Comparison of ENCODE assay signal across 14 mouse cellular contexts in genomic region chr5:36945713-36946112, GRCm38 (mm10). TPM values are rescaled to one million over a fixed set of nuclear protein-coding genes. Genes with fewer than 3 reads are reported as not detected.
DNase-seq lines count a peak whose midpoint lies in the region; ATAC-seq lines count a peak whose summit lies in the region.
"Had no signal": no experiment of that assay in that cellular context is flagged by ENCODE, and none has a peak within 500 bp of the region (broad histone marks: within the 10 kb centered on the region; RNA-seq: fewer than 3 reads in every experiment).

No protein-coding gene starts in this region.

- H3K36me3 ChIP-seq in forebrain, embryonic 12.5 days (replicated peaks), result no peaks in the 10 kb centered on the region
- H3K36me3 ChIP-seq in forebrain, embryonic 11.5 days (ENCODE audit: control insufficient read depth, insufficient read depth, low read length), result no peaks in the 10 kb centered on the region
- H3K36me3 ChIP-seq in midbrain, embryonic 13.5 days, result no peaks in the 10 kb centered on the region
- no peaks in the 10 kb centered on the region for H3K36me3 ChIP-seq in midbrain, embryonic 11.5 days (ENCODE audit: control insufficient read depth, insufficient read depth, low read length)
- H3K36me3 ChIP-seq in hindbrain, embryonic 15.5 days, result peaks cover 12% of the 10 kb centered on the region; the same call in 1 of the 2 replicates
- peaks cover 26% of the 10 kb centered on the region for H3K36me3 ChIP-seq in neural tube, embryonic 13.5 days
- H3K36me3 ChIP-seq: heart, embryonic 13.5 days; limb, embryonic 15.5 days; liver, embryonic 15.5 days; stomach, embryonic 15.5 days had no signal

- no peak overlapping the region for H3K4me2 ChIP-seq in forebrain, embryonic 12.5 days
- no peak overlapping the region for H3K4me2 ChIP-seq in forebrain, embryonic 11.5 days (ENCODE audit: low read depth, low read length, severe bottlenecking)
- H3K4me2 ChIP-seq in midbrain, embryonic 13.5 days (replicated peaks), result no peak overlapping the region
- H3K4me2 ChIP-seq in midbrain, embryonic 11.5 days, result no peak overlapping the region
- H3K4me2 ChIP-seq in hindbrain, embryonic 15.5 days, result no peak overlapping the region
- no peak overlapping the region for H3K4me2 ChIP-seq in neural tube, embryonic 13.5 days
- H3K4me2 ChIP-seq: heart, embryonic 13.5 days; limb, embryonic 15.5 days; liver, embryonic 15.5 days; stomach, embryonic 15.5 days had no signal

- no peak overlapping the region for H3K4me3 ChIP-seq in forebrain, embryonic 12.5 days (replicated peaks)
- H3K4me3 ChIP-seq in forebrain, embryonic 11.5 days (ENCODE audit: low read depth, low read length), result no peak overlapping the region
- no peak overlapping the region for H3K4me3 ChIP-seq in midbrain, embryonic 13.5 days (replicated peaks)
- H3K4me3 ChIP-seq in midbrain, embryonic 11.5 days (ENCODE audit: low read depth, low read length), result no peak overlapping the region
- H3K4me3 ChIP-seq in hindbrain, embryonic 15.5 days, result no peak overlapping the region
- no peak overlapping the region for H3K4me3 ChIP-seq in neural tube, embryonic 13.5 days
- H3K4me3 ChIP-seq: gastrocnemius, adult 2 months; heart, embryonic 13.5 days; limb, embryonic 15.5 days; liver, embryonic 15.5 days; stomach, embryonic 15.5 days had no signal

- WGBS in forebrain, embryonic 12.5 days, result 73% methylated on average over 2 of the region's 2 CpGs
- 79% methylated on average over 2 of the region's 2 CpGs for WGBS in forebrain, embryonic 11.5 days
- WGBS in midbrain, embryonic 13.5 days, result 76% methylated on average over 2 of the region's 2 CpGs
- WGBS in midbrain, embryonic 11.5 days, result 79% methylated on average over 2 of the region's 2 CpGs
- WGBS in hindbrain, embryonic 15.5 days, result 73% methylated on average over 2 of the region's 2 CpGs
- 81% methylated on average over 2 of the region's 2 CpGs for WGBS in neural tube, embryonic 13.5 days

- no peak for ATAC-seq in forebrain, embryonic 12.5 days (ENCODE audit: low FRiP score)
- no peak for ATAC-seq in forebrain, embryonic 11.5 days (replicated peaks; ENCODE audit: low FRiP score)
- no peak for ATAC-seq in midbrain, embryonic 13.5 days
- ATAC-seq in midbrain, embryonic 11.5 days (ENCODE audit: low FRiP score), result no peak
- ATAC-seq in hindbrain, embryonic 15.5 days (ENCODE audit: low FRiP score, low read depth), result 0 out of 2 replicates have a peak, but pooled peaks have one; percentile 4
- ATAC-seq in neural tube, embryonic 13.5 days (ENCODE audit: low read depth), result no peak

- H3K9me3 ChIP-seq in forebrain, embryonic 12.5 days, result no peaks in the 10 kb centered on the region
- H3K9me3 ChIP-seq in forebrain, embryonic 11.5 days (ENCODE audit: control insufficient read depth, low read length), result no peaks in the 10 kb centered on the region
- H3K9me3 ChIP-seq in midbrain, embryonic 13.5 days, result no peaks in the 10 kb centered on the region
- no peaks in the 10 kb centered on the region for H3K9me3 ChIP-seq in midbrain, embryonic 11.5 days (ENCODE audit: control insufficient read depth, low read length)
- H3K9me3 ChIP-seq in hindbrain, embryonic 15.5 days, result no peaks in the 10 kb centered on the region
- no peaks in the 10 kb centered on the region for H3K9me3 ChIP-seq in neural tube, embryonic 13.5 days
- H3K9me3 ChIP-seq: heart, embryonic 13.5 days; limb, embryonic 15.5 days; liver, embryonic 15.5 days; stomach, embryonic 15.5 days had no signal

- peaks cover 58% of the 10 kb centered on the region for H3K27me3 ChIP-seq in forebrain, embryonic 12.5 days
- peaks cover 5% of the 10 kb centered on the region for H3K27me3 ChIP-seq in forebrain, embryonic 11.5 days (ENCODE audit: control insufficient read depth, insufficient read depth, low read length)
- H3K27me3 ChIP-seq in midbrain, embryonic 13.5 days, result 0 out of 2 replicates have a peak, but pooled peaks cover 9% of the 10 kb centered on the region
- no peaks in the 10 kb centered on the region for H3K27me3 ChIP-seq in midbrain, embryonic 11.5 days (ENCODE audit: control insufficient read depth, insufficient read depth, low read length)
- no peaks in the 10 kb centered on the region for H3K27me3 ChIP-seq in hindbrain, embryonic 15.5 days
- 0 out of 2 replicates have a peak, but pooled peaks cover 4% of the 10 kb centered on the region for H3K27me3 ChIP-seq in neural tube, embryonic 13.5 days
- H3K27me3 ChIP-seq: liver, embryonic 15.5 days; stomach, embryonic 15.5 days had no signal

- peaks cover 28% of the 10 kb centered on the region for H3K4me1 ChIP-seq in forebrain, embryonic 12.5 days
- H3K4me1 ChIP-seq in forebrain, embryonic 11.5 days (replicated peaks; ENCODE audit: control insufficient read depth, insufficient read depth, low read length), result peaks cover 6% of the 10 kb centered on the region
- peaks cover 17% of the 10 kb centered on the region for H3K4me1 ChIP-seq in midbrain, embryonic 13.5 days (replicated peaks)
- peaks cover 5% of the 10 kb centered on the region for H3K4me1 ChIP-seq in midbrain, embryonic 11.5 days (ENCODE audit: control insufficient read depth, insufficient read depth, low read length)
- peaks cover 17% of the 10 kb centered on the region for H3K4me1 ChIP-seq in hindbrain, embryonic 15.5 days (replicated peaks)
- peaks cover 15% of the 10 kb centered on the region for H3K4me1 ChIP-seq in neural tube, embryonic 13.5 days (replicated peaks)
- H3K4me1 ChIP-seq: heart, embryonic 13.5 days; limb, embryonic 15.5 days; liver, embryonic 15.5 days; stomach, embryonic 15.5 days had no signal

- peak overlapping the region; percentile 65 for H3K27ac ChIP-seq in forebrain, embryonic 12.5 days
- no peak overlapping the region for H3K27ac ChIP-seq in forebrain, embryonic 11.5 days (ENCODE audit: low read depth, low read length)
- peak overlapping the region; percentile 75 for H3K27ac ChIP-seq in midbrain, embryonic 13.5 days
- no peak overlapping the region for H3K27ac ChIP-seq in midbrain, embryonic 11.5 days (ENCODE audit: low read depth, low read length)
- peak overlapping the region; percentile 78 for H3K27ac ChIP-seq in hindbrain, embryonic 15.5 days (replicated peaks)
- H3K27ac ChIP-seq in neural tube, embryonic 13.5 days (replicated peaks), result peak overlapping the region; percentile 59; the same call in 1 of the 2 replicates
- H3K27ac ChIP-seq: gastrocnemius, adult 2 months; heart, embryonic 13.5 days; limb, embryonic 15.5 days; liver, embryonic 15.5 days; stomach, embryonic 15.5 days had no signal

- no peak overlapping the region for H3K9ac ChIP-seq in forebrain, embryonic 12.5 days
- H3K9ac ChIP-seq in forebrain, embryonic 11.5 days (ENCODE audit: low read length), result no peak overlapping the region
- H3K9ac ChIP-seq in midbrain, embryonic 13.5 days (replicated peaks), result no peak overlapping the region
- H3K9ac ChIP-seq in midbrain, embryonic 11.5 days (ENCODE audit: low read length), result no peak overlapping the region
- H3K9ac ChIP-seq in hindbrain, embryonic 15.5 days, result no peak overlapping the region
- no peak overlapping the region for H3K9ac ChIP-seq in neural tube, embryonic 13.5 days
- H3K9ac ChIP-seq: heart, embryonic 13.5 days; liver, embryonic 15.5 days; stomach, embryonic 15.5 days had no signal

- no peak for DNase-seq in forebrain, embryonic 11.5 days (ENCODE audit: low spot score)
- no peak for DNase-seq in midbrain, embryonic 11.5 days (ENCODE audit: low spot score, missing footprints)
- no peak for DNase-seq in cerebellum, adult 8-10 months
- DNase-seq in adrenal gland, adult 2 months, result no peak

RNA-seq across cellular contexts. Expression of gene Wfs1, which starts 43.3 kb away (rescaled TPM):
- 7.8 and 7.9 TPM in 2 replicates for polyA plus RNA-seq in forebrain, embryonic 12.5 days (2016; fragmentation: Nextera tagmentation; extraction: Ambion mirVana)
- polyA plus RNA-seq in forebrain, embryonic 11.5 days (2014; fragmentation: Nextera tagmentation; extraction: Ambion mirVana), result 8.8 and 9.3 TPM in 2 replicates
- polyA plus RNA-seq in midbrain, embryonic 13.5 days (2015; fragmentation: Nextera tagmentation; extraction: Ambion mirVana), result 6.3 and 6.5 TPM in 2 replicates
- polyA plus RNA-seq in midbrain, embryonic 11.5 days (2014; fragmentation: Nextera tagmentation; extraction: Ambion mirVana), result 6.4 and 7.0 TPM in 2 replicates
- 8.8 TPM in 2 replicates for polyA plus RNA-seq in hindbrain, embryonic 15.5 days (2015; fragmentation: Nextera tagmentation; extraction: Ambion mirVana)
- 8.4 TPM in 2 replicates for polyA plus RNA-seq in neural tube, embryonic 13.5 days (2015; fragmentation: Nextera tagmentation; extraction: Ambion mirVana)
- 100 to 1,000 TPM in 1 of 2 experiments, 10 to 100 TPM in 1; 32.6 to 122 TPM for total RNA-seq in adrenal gland, adult 2 months (2021)
- 39.2 and 91.2 TPM in 2 replicates for polyA plus RNA-seq in adrenal gland, adult 2 months (2012; rRNA removed)
- total RNA-seq: MEL had no signal

Comparison
In these comparisons a context has a peak if more than half of its experiments do, and no peak if none do; other contexts are left out.
1. H3K27ac ChIP-seq: peak in forebrain, embryonic 12.5 days (single experiment), midbrain, embryonic 13.5 days (single experiment), hindbrain, embryonic 15.5 days (single experiment) and neural tube, embryonic 13.5 days (single experiment); none in forebrain, embryonic 11.5 days (single experiment) and midbrain, embryonic 11.5 days (single experiment).